Mouse (Mus musculus) hindbrain, embryonic 12.5 days (tissue): ENCODE results near the gene Dgkh. TPM values are rescaled to one million over a fixed set of nuclear protein-coding genes. Genes with fewer than 3 reads are reported as not detected.
A peak's percentile ranks its signal among the peaks of the same experiment; 100 is the strongest.

Experiments used
- ATAC-seq: fragments of 200-750 bp; cut with Nextera tagmentation; 2 replicates; pipeline ENCODE4 v1.8.0; 2017; ENCODE audit warnings: moderate TSS enrichment; ENCODE audit not compliant: low FRiP score
- H3K27ac ChIP-seq: fragments of 300-500 bp; sonication (generic); 2 replicates; pipeline ENCODE4 v1.5.1; 2016; ENCODE audit warnings: mild to moderate bottlenecking
- H3K27me3 ChIP-seq: fragments of 300-500 bp; sonication (generic); 2 replicates; pipeline ENCODE4 v1.6.1; 2016; ENCODE audit warnings: mild to moderate bottlenecking
- H3K36me3 ChIP-seq: fragments of 300-500 bp; sonication (generic); 2 replicates; pipeline ENCODE4 v1.6.1; 2016; ENCODE audit warnings: mild to moderate bottlenecking
- H3K4me1 ChIP-seq: fragments of 300-500 bp; sonication (generic); 2 replicates; pipeline ENCODE4 v1.6.1; 2016
- H3K4me2 ChIP-seq: fragments of 300-500 bp; sonication (generic); replicated peaks from 2 replicates; pipeline ENCODE4 v1.6.1; 2016; ENCODE audit warnings: mild to moderate bottlenecking
- H3K4me3 ChIP-seq: fragments of 300-500 bp; sonication (generic); 2 replicates; pipeline ENCODE4 v1.5.1; 2016; ENCODE audit warnings: mild to moderate bottlenecking
- H3K9ac ChIP-seq: fragments of 300-500 bp; sonication (generic); 2 replicates; pipeline ENCODE4 v1.6.1; 2016; ENCODE audit warnings: mild to moderate bottlenecking, moderate library complexity
- H3K9me3 ChIP-seq: fragments of 300-500 bp; sonication (generic); replicated peaks from 2 replicates; pipeline ENCODE4 v1.6.1; 2016; ENCODE audit warnings: mild to moderate bottlenecking
- WGBS: fragments of 180-500 bp; shearing (Covaris S2); methylation state at CpG from one replicate; pipeline ENCODE4 v1.1.7; 2016; 5-methylcytosine and 5-hydroxymethylcytosine counted together
- polyA plus RNA-seq: library from polyadenylated mRNA; unstranded; fragments of >200 nt; fragmentation: Nextera tagmentation; extraction: Ambion mirVana; gene quantifications from 2 replicates; pipeline ENCODE4 v1.2.1, GENCODE M21; 2016

Gene Dgkh
- polyA plus RNA-seq, 1 experiment from 2014 or later: 2.8 TPM

GRCm38 (mm10) chr14:78639691-78640090 lies 92.9 kb downstream of the Dgkh start:
- Histone ChIP-seq H3K36me3 (no peaks in the 10 kb centered on the region), H3K27ac (no peak overlapping the region), H3K4me1 (peaks cover 3% of the 10 kb centered on the region; the same call in 1 of the 2 replicates), H3K27me3 (no peaks in the 10 kb centered on the region), H3K9ac (no peak overlapping the region), H3K4me2 (no peak overlapping the region), H3K4me3 (no peak overlapping the region), H3K9me3 (no peaks in the 10 kb centered on the region)
- ATAC-seq: no peak
- WGBS: 85% methylated on average over 5 of the region's 5 CpGs

- no peak overlapping the region for H3K4me2 ChIP-seq
- H3K27me3 ChIP-seq: no peaks in the 10 kb centered on the region
- H3K9me3 ChIP-seq: no peaks in the 10 kb centered on the region
- no peak overlapping the region for H3K9ac ChIP-seq
- WGBS: 86% methylated on average over 14 of the region's 14 CpGs
- H3K36me3 ChIP-seq: no peaks in the 10 kb centered on the region
- no peak overlapping the region for H3K27ac ChIP-seq
- H3K4me1 ChIP-seq: peaks cover 7% of the 10 kb centered on the region; the same call in 1 of the 2 replicates
- no peak overlapping the region for H3K4me3 ChIP-seq
- ATAC-seq: no peak
Measured at GRCm38 (mm10) chr14:78635612-78636400, 96.8 kb downstream of the Dgkh start.

DNA sequence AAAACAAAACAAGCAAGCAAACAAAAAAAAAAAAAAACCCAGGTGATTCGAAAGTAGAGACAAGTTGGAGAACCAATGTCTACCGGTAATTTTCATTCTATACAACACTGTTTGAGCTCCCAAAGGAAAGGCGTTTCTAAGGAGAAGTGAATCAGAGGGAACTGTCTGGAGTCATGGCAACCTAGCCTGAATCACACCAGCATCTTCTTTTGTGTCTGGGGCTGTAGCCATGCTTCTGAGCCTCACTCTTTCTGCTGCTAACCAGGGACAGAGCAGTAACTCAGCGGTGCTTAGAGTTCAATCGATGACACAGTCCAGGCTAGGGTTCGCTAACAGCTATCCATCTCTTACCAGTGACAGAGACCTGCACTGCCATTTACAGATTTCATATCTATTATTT lies 99.8 kb downstream of the Dgkh start:
- 0 out of 2 replicates have a peak, but pooled peaks have one; percentile 43 for ATAC-seq
- WGBS: 70% methylated on average over 6 of the region's 6 CpGs
- Histone ChIP-seq H3K4me1 (peaks cover 7% of the 10 kb centered on the region; the same call in 1 of the 2 replicates), H3K27me3 (no peaks in the 10 kb centered on the region), H3K4me3 (no peak overlapping the region), H3K36me3 (no peaks in the 10 kb centered on the region), H3K9ac (no peak overlapping the region), H3K27ac (no peak overlapping the region), H3K9me3 (no peaks in the 10 kb centered on the region), H3K4me2 (no peak overlapping the region)

GRCm38 (mm10) chr14:78630923-78631875 lies 101.4 kb downstream of the Dgkh start:
- WGBS: 92% methylated on average over 4 of the region's 4 CpGs
- H3K9ac ChIP-seq: no peak overlapping the region
- H3K9me3 ChIP-seq: no peaks in the 10 kb centered on the region
- no peak overlapping the region for H3K4me2 ChIP-seq
- no peaks in the 10 kb centered on the region for H3K36me3 ChIP-seq
- H3K4me1 ChIP-seq: peaks cover 4% of the 10 kb centered on the region; the same call in 1 of the 2 replicates
- ATAC-seq: no peak
- no peak overlapping the region for H3K4me3 ChIP-seq
- no peak overlapping the region for H3K27ac ChIP-seq
- no peaks in the 10 kb centered on the region for H3K27me3 ChIP-seq

DNA sequence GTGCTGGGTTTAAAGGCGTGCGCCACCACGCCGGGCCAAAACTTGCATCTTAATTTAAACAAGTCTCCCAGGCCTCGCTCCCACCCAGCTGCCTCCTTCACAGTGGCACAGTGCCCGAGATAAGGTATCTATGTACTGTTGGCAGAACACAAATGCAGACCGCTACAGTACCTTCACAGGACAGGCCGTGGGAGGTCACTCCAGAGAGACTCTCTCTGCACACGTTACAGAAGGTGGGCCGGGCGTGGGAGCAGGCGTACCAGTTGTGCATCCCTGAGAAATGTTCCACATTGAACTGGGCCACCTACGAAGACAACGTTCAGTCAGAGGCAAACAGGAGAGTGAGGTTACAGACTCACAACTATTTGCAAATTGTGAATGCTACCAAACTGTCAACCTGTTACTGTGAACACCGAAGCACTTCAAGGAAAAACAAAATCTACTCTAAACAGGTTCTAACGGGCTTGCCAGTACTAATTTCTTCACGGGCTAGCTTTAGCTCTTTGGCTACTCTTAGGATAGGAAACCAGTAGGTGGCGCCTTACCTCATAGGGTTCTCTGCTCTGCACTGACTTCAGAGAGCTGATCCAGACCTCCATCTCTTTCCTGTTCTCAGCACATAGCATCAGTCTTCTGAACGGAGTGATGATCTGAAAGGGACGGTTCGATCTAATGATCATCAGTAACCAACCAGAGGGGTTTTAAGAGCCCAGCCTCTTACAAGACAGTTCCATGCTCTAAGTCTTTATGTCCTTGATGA lies 104.9 kb downstream of the Dgkh start:
- no peak for ATAC-seq
- no peak overlapping the region for H3K9ac ChIP-seq
- 88% methylated on average over 21 of the region's 21 CpGs for WGBS
- H3K27me3 ChIP-seq: no peaks in the 10 kb centered on the region
- H3K4me3 ChIP-seq: no peak overlapping the region
- H3K4me2 ChIP-seq: no peak overlapping the region
- H3K27ac ChIP-seq: no peak overlapping the region
- no peaks in the 10 kb centered on the region for H3K9me3 ChIP-seq
- 0 out of 2 replicates have a peak, but pooled peaks cover 3% of the 10 kb centered on the region for H3K36me3 ChIP-seq
- no peaks in the 10 kb centered on the region; the same call in 1 of the 2 replicates for H3K4me1 ChIP-seq

GRCm38 (mm10) chr14:78618883-78619295 lies 113.7 kb downstream of the Dgkh start:
- ATAC-seq: no peak
- no peak overlapping the region for H3K4me3 ChIP-seq
- no peaks in the 10 kb centered on the region for H3K4me1 ChIP-seq
- WGBS: 64% methylated on average over 9 of the region's 9 CpGs
- no peak overlapping the region for H3K4me2 ChIP-seq
- no peaks in the 10 kb centered on the region for H3K9me3 ChIP-seq
- H3K36me3 ChIP-seq: 0 out of 2 replicates have a peak, but pooled peaks cover under 1% of the 10 kb centered on the region
- no peak overlapping the region for H3K27ac ChIP-seq
- H3K27me3 ChIP-seq: no peaks in the 10 kb centered on the region
- H3K9ac ChIP-seq: no peak overlapping the region

DNA sequence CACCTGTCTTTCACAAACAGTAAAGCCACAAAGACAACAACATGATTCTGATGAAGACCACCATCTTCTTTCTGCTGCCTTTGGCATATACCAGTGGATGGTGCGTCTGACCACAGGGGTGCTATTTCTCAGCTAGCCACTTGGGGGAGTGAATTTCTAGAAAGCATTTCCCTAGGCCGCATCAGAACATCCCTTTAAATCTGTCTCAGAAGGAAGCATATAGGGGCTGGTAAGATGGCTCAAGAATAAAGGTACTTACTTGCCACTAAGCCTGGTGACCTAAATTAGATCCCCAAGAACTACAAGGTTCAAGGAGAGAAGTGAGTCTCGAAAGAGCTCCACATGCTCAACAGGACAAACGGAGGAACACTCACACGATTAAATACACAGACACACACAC lies 119.0 kb downstream of the Dgkh start:
- Histone ChIP-seq H3K4me2 (no peak overlapping the region), H3K4me3 (no peak overlapping the region), H3K27me3 (no peaks in the 10 kb centered on the region), H3K9me3 (no peaks in the 10 kb centered on the region), H3K4me1 (no peaks in the 10 kb centered on the region), H3K27ac (no peak overlapping the region), H3K36me3 (no peaks in the 10 kb centered on the region), H3K9ac (no peak overlapping the region)
- WGBS: 80% methylated on average over 5 of the region's 5 CpGs
- ATAC-seq: no peak

- ATAC-seq: no peak
- no peaks in the 10 kb centered on the region for H3K27me3 ChIP-seq
- H3K4me1 ChIP-seq: no peaks in the 10 kb centered on the region
- no peaks in the 10 kb centered on the region for H3K36me3 ChIP-seq
- H3K9me3 ChIP-seq: no peaks in the 10 kb centered on the region
- H3K9ac ChIP-seq: no peak overlapping the region
- WGBS: 77% methylated on average over 9 of the region's 9 CpGs
- no peak overlapping the region for H3K4me3 ChIP-seq
- no peak overlapping the region for H3K27ac ChIP-seq
- H3K4me2 ChIP-seq: no peak overlapping the region
Measured at GRCm38 (mm10) chr14:78612111-78612788, 120.3 kb downstream of the Dgkh start.

DNA sequence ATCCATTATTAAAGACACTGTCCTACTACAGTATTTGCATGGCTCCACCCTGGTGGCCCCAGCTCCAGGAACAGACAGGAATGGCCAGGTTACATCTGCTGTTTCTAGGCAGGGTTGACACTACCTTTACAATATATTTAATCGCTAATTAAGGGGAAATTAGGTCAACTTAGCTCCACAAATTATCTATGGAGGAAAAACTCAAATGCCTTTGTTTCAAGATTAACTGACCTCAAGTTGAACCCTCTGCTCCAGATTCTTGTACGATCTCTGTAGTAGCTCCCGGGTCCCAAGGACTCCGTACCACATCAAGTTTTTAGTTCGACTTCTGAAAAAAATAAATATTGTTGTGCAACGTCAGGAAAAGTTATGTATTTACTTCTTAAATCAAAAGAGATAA lies 137.7 kb downstream of the Dgkh start:
- H3K9me3 ChIP-seq: no peaks in the 10 kb centered on the region
- no peak for ATAC-seq
- H3K4me3 ChIP-seq: no peak overlapping the region
- no peak overlapping the region for H3K27ac ChIP-seq
- no peaks in the 10 kb centered on the region for H3K27me3 ChIP-seq
- H3K4me1 ChIP-seq: no peaks in the 10 kb centered on the region
- 0 out of 2 replicates have a peak, but pooled peaks cover 4% of the 10 kb centered on the region for H3K36me3 ChIP-seq
- H3K4me2 ChIP-seq: no peak overlapping the region
- H3K9ac ChIP-seq: no peak overlapping the region
- 85% methylated on average over 6 of the region's 6 CpGs for WGBS

DNA sequence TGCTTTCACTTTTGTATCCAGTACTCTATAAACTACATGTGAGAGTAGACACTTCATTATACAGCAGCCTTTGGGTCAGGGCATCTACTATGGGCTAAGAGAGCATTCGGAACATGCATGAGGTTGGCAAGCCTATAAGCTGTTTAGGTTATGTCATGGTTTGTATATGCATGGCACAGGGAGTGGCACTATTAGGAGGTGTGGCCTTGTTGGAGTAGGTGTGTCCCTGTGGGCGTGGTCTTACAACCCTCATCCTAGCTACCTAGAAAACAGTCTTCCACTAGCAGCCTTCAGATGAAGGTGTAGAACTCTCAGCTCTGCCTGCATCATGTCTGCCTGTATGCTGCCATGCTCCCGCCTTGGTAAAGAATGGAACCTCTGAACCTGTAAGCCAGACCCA lies 139.6 kb downstream of the Dgkh start:
- 0 out of 2 replicates have a peak, but pooled peaks cover 4% of the 10 kb centered on the region for H3K36me3 ChIP-seq
- no peaks in the 10 kb centered on the region for H3K27me3 ChIP-seq
- no peak for ATAC-seq
- H3K4me2 ChIP-seq: no peak overlapping the region
- 88% methylated on average over 3 of the region's 3 CpGs for WGBS
- H3K9me3 ChIP-seq: no peaks in the 10 kb centered on the region
- H3K4me1 ChIP-seq: no peaks in the 10 kb centered on the region
- H3K4me3 ChIP-seq: no peak overlapping the region
- H3K27ac ChIP-seq: no peak overlapping the region
- no peak overlapping the region for H3K9ac ChIP-seq

DNA sequence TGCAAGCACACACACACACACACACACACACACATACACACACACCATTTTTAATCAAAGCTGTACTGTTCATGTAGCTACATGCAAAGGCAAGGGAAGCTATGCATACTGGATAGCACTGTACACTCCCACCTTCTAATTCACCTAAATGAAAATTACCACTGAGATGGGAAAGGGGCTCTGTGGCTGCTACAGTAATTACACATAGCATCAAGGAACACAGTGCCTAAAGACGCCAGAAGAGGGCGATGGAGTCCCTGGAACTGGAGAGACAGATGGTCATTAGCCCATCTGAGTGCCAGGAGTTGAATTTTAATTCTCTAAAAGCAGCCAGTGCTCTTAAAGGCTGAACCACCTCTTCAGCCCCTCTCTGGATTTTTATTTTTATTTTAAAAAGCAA lies 142.2 kb downstream of the Dgkh start:
- ATAC-seq: no peak

More for the DNA sequence above, 142.2 kb downstream of the Dgkh start:
- H3K9ac ChIP-seq: no peak overlapping the region
- no peak overlapping the region for H3K4me2 ChIP-seq
- no peak overlapping the region for H3K4me3 ChIP-seq
- no peaks in the 10 kb centered on the region for H3K27me3 ChIP-seq
- no peaks in the 10 kb centered on the region for H3K4me1 ChIP-seq
- no peaks in the 10 kb centered on the region for H3K9me3 ChIP-seq
- H3K36me3 ChIP-seq: peaks cover 8% of the 10 kb centered on the region; the same call in 1 of the 2 replicates
- WGBS: 0% methylated on average over 2 of the region's 2 CpGs
- H3K27ac ChIP-seq: no peak overlapping the region
